Mouse (Mus musculus): ENCODE results near the gene Rmi1.
"Not testable (repeated sequence)": the region's sequence is repeated elsewhere in the genome, so short reads cannot be mapped to it uniquely, and the experiment has no call there.

DNA sequence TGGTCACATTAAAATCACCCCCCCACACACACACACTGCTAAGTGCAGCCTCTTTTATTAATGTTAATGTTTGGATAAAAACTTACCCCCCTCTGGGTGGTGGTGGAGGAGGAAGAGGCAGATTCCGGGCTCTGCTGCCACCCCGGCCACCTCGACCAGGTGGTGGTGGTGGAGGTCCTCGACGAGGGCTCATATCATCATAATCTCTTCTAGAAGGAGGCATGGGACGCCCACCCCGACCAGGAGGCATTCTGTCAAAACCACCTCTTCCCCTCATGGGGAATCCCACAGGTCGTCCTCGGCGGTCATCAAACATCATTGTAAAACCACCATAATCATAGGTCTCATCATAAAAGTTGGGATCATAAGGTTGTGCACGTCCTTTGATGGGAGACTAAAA, 7.7 kb upstream of the Rmi1 start:
- TF ChIP-seq CTCF (IDR thresholded peaks at IDR 0.05; ENCODE audit: control insufficient read depth, insufficient read depth, insufficient replicate concordance, low read depth, low read length); POLR2A (IDR thresholded peaks at IDR 0.05; ENCODE audit: control insufficient read depth, low read depth, low read length): not testable (repeated sequence)

Data from testis, adult 2 months (tissue).